Mouse (Mus musculus) limb, embryonic 14.5 days (tissue): ENCODE results near the gene Med13l. TPM values are rescaled to one million over a fixed set of nuclear protein-coding genes. Genes with fewer than 3 reads are reported as not detected.
A peak's percentile ranks its signal among the peaks of the same experiment; 100 is the strongest.

Experiments
- ATAC-seq: fragments of 200-750 bp; cut with Nextera tagmentation; 2 replicates; pipeline ENCODE4 v1.8.0; 2017; ENCODE audit warnings: low read depth, moderate number of reproducible peaks, moderate TSS enrichment; ENCODE audit not compliant: low FRiP score
- DNase-seq: peaks from one replicate; pipeline ENCODE4 v3.0.0-alpha.2; 2015; ENCODE audit warnings: low spot score
- H3K27ac ChIP-seq: fragments of 300-500 bp; sonication (generic); replicated peaks from 2 replicates; pipeline ENCODE4 v1.5.1; 2014; ENCODE audit warnings: low read depth, mild to moderate bottlenecking, low read length, moderate library complexity, mixed read lengths
- H3K27me3 ChIP-seq: fragments of 300-500 bp; sonication (generic); 2 replicates; pipeline ENCODE4 v1.6.1; 2014; ENCODE audit warnings: low read length, mixed read lengths; ENCODE audit not compliant: control insufficient read depth, insufficient read depth
- H3K36me3 ChIP-seq: fragments of 300-500 bp; sonication (generic); 2 replicates; pipeline ENCODE4 v1.6.1; 2014; ENCODE audit warnings: mild to moderate bottlenecking, low read length, moderate library complexity, mixed read lengths; ENCODE audit not compliant: control insufficient read depth, insufficient read depth
- H3K4me1 ChIP-seq: fragments of 300-500 bp; sonication (generic); 2 replicates; pipeline ENCODE4 v1.6.1; 2014; ENCODE audit warnings: antibody characterized with exemption, low read length, mixed read lengths; ENCODE audit not compliant: control insufficient read depth, insufficient read depth
- H3K4me2 ChIP-seq: fragments of 300-500 bp; sonication (generic); replicated peaks from 2 replicates; pipeline ENCODE4 v1.6.1; 2014; ENCODE audit warnings: low read depth, mild to moderate bottlenecking, low read length, moderate library complexity; ENCODE audit not compliant: severe bottlenecking
- H3K4me3 ChIP-seq: fragments of 300-500 bp; sonication (generic); replicated peaks from 2 replicates; pipeline ENCODE4 v1.5.1; 2014; ENCODE audit warnings: low read length
- H3K9ac ChIP-seq: fragments of 300-500 bp; sonication (generic); 2 replicates; pipeline ENCODE4 v1.6.1; 2014; ENCODE audit warnings: mild to moderate bottlenecking, low read depth, low read length, moderate library complexity; ENCODE audit not compliant: severe bottlenecking
- H3K9me3 ChIP-seq: fragments of 300-500 bp; sonication (generic); 2 replicates; pipeline ENCODE4 v1.6.1; 2016; ENCODE audit warnings: low read length; ENCODE audit not compliant: control insufficient read depth
- POLR2A ChIP-seq: fragments of 200-500 bp; IDR thresholded peaks from 2 replicates; pipeline ENCODE4 v1.8.0; 2012; ENCODE audit warnings: inconsistent platforms, mild to moderate bottlenecking, moderate library complexity, borderline replicate concordance; ENCODE audit not compliant: insufficient read depth, insufficient read length; ENCODE audit errors: extremely low read depth
- WGBS: fragments of 180-500 bp; shearing (Covaris S2); extraction: QIAGEN DNeasy Blood & Tissue Kit; methylation state at CpG from one replicate; pipeline ENCODE4 v1.1.7; 2014; 5-methylcytosine and 5-hydroxymethylcytosine counted together
- polyA plus RNA-seq, 2 experiments: library from polyadenylated mRNA; depleted of rRNA in 1 of 2; stranded (reverse) in 1 of 2; unstranded in 1 of 2; fragments of >200 nt; fragmentation: Nextera tagmentation in 1 of 2; extraction: Ambion mirVana in 1 of 2; gene quantifications; 2 replicates each; pipeline versions ENCODE4 v1.2.1 to v1.2.3; 2012 to 2014

The Med13l gene
- polyA plus RNA-seq, 2 experiments = 17.8 to 19.8 TPM

- H3K27me3 ChIP-seq = no peaks in the 10 kb centered on the region
- no peak overlapping the region for H3K9ac ChIP-seq
- H3K36me3 ChIP-seq = peaks cover 6% of the 10 kb centered on the region; the same call in 1 of the 2 replicates
- ATAC-seq (no peak), DNase-seq (no peak)
- H3K4me1 ChIP-seq = peaks cover 22% of the 10 kb centered on the region
- no peak for TF ChIP-seq POLR2A
- no peak overlapping the region for H3K4me2 ChIP-seq
- WGBS = 48% methylated on average over 6 of the region's 6 CpGs
- H3K9me3 ChIP-seq = no peaks in the 10 kb centered on the region
- H3K4me3 ChIP-seq = no peak overlapping the region
- no peak overlapping the region for H3K27ac ChIP-seq
Measured at GRCm38 (mm10) chr5:118663999-118664398, 103.5 kb downstream of the Med13l start.

GRCm38 (mm10) chr5:118665023-118665422 lies 104.5 kb downstream of the Med13l start:
- ATAC-seq (no peak), DNase-seq (no peak)
- no peaks in the 10 kb centered on the region for H3K9me3 ChIP-seq
- H3K9ac ChIP-seq = no peak overlapping the region
- peaks cover 6% of the 10 kb centered on the region; the same call in 1 of the 2 replicates for H3K36me3 ChIP-seq
- WGBS = 81% methylated on average over 8 of the region's 8 CpGs
- no peak overlapping the region for H3K4me3 ChIP-seq
- no peak for TF ChIP-seq POLR2A
- H3K27me3 ChIP-seq = no peaks in the 10 kb centered on the region
- no peak overlapping the region for H3K27ac ChIP-seq
- peaks cover 25% of the 10 kb centered on the region for H3K4me1 ChIP-seq
- no peak overlapping the region for H3K4me2 ChIP-seq

- Histone ChIP-seq H3K27ac (no peak overlapping the region), H3K9ac (no peak overlapping the region), H3K4me1 (peaks cover 25% of the 10 kb centered on the region), H3K36me3 (peaks cover 6% of the 10 kb centered on the region; the same call in 1 of the 2 replicates), H3K4me3 (no peak overlapping the region), H3K4me2 (no peak overlapping the region), H3K27me3 (no peaks in the 10 kb centered on the region), H3K9me3 (no peaks in the 10 kb centered on the region)
- TF ChIP-seq POLR2A = no peak
- DNase-seq = no peak
- ATAC-seq = peak; percentile 37; the same call in 1 of the 2 replicates
- 66% methylated on average over 25 of the region's 25 CpGs for WGBS
Measured at GRCm38 (mm10) chr5:118666437-118667207, 106.1 kb downstream of the Med13l start.

- H3K4me2 ChIP-seq = no peak overlapping the region
- TF ChIP-seq POLR2A = no peak
- no peak overlapping the region for H3K27ac ChIP-seq
- ATAC-seq = no peak
- 59% methylated on average over 7 of the region's 7 CpGs for WGBS
- H3K4me1 ChIP-seq = peaks cover 29% of the 10 kb centered on the region
- H3K27me3 ChIP-seq = no peaks in the 10 kb centered on the region
- DNase-seq = no peak
- no peaks in the 10 kb centered on the region for H3K9me3 ChIP-seq
- H3K36me3 ChIP-seq = peaks cover 12% of the 10 kb centered on the region; the same call in 1 of the 2 replicates
- H3K9ac ChIP-seq = no peak overlapping the region
- H3K4me3 ChIP-seq = no peak overlapping the region
Measured at GRCm38 (mm10) chr5:118667863-118668262, 107.4 kb downstream of the Med13l start.

GRCm38 (mm10) chr5:118668931-118669330 lies 108.5 kb downstream of the Med13l start:
- Histone ChIP-seq H3K4me1 (peaks cover 32% of the 10 kb centered on the region), H3K27ac (no peak overlapping the region), H3K9me3 (no peaks in the 10 kb centered on the region), H3K4me2 (no peak overlapping the region), H3K4me3 (no peak overlapping the region), H3K27me3 (no peaks in the 10 kb centered on the region), H3K36me3 (peaks cover 12% of the 10 kb centered on the region; the same call in 1 of the 2 replicates), H3K9ac (no peak overlapping the region)
- no peak for ATAC-seq
- 25% methylated on average over 2 of the region's 2 CpGs for WGBS
- DNase-seq = no peak
- no peak for TF ChIP-seq POLR2A

- TF ChIP-seq POLR2A = no peak
- H3K36me3 ChIP-seq = 0 out of 2 replicates have a peak, but pooled peaks cover 6% of the 10 kb centered on the region
- ATAC-seq (no peak), DNase-seq (no peak)
- H3K27ac ChIP-seq = no peak overlapping the region
- H3K9me3 ChIP-seq = no peaks in the 10 kb centered on the region
- no peaks in the 10 kb centered on the region for H3K27me3 ChIP-seq
- H3K4me2 ChIP-seq = no peak overlapping the region
- H3K9ac ChIP-seq = no peak overlapping the region
- peaks cover 41% of the 10 kb centered on the region for H3K4me1 ChIP-seq
- H3K4me3 ChIP-seq = no peak overlapping the region
Measured at GRCm38 (mm10) chr5:118672111-118672510, 111.6 kb downstream of the Med13l start.
